Mouse (Mus musculus) E14TG2a.4 (cell line): ENCODE measurements at regions not wholly inside any gene's neighbourhood (a gene's known extent, or its start where the extent isn't known, plus 50 kb on each side); places are given as distances from the start of the nearest gene placed in this dataset.

Experiments used
- CTCF ChIP-seq: conservative IDR thresholded peaks from 2 replicates; pipeline ENCODE4 v1.5.1; 2014; ENCODE audit warnings: low read length
- NANOG ChIP-seq: IDR thresholded peaks from 2 replicates; pipeline ENCODE4 v1.6.1; 2014; ENCODE audit warnings: borderline replicate concordance, low read length, mixed read lengths
- POU5F1 ChIP-seq: IDR thresholded peaks from 2 replicates; pipeline ENCODE4 v1.6.1; 2014; ENCODE audit warnings: low read length, borderline replicate concordance

GRCm38 (mm10) chr2:129883417-129883816, 83.1 kb downstream of the Stk35 start:
- TF ChIP-seq CTCF (no peak), NANOG (no peak), POU5F1 (no peak)
